Mouse (Mus musculus) Patski (cell line): ENCODE measurements around the gene S100a11. TPM values are rescaled to one million over a fixed set of nuclear protein-coding genes. Genes with fewer than 3 reads are reported as not detected.

ENCODE experiments used
- ATAC-seq: fragments of 100-300 bp; one replicate; pipeline ENCODE4 v1.8.0; 2021
- CTCF ChIA-PET: fragments of 350-600 bp; sonication (Branson Sonifier 250); formaldehyde crosslinking; loops from one replicate; lab custom pipeline; 2022; ENCODE audit warnings: inconsistent platforms; lab: Charles Lee
- POLR2A ChIA-PET: fragments of 350-600 bp; sonication (Branson Sonifier 250); formaldehyde crosslinking; loops from one replicate; lab custom pipeline; 2022; ENCODE audit warnings: antibody characterized with exemption, inconsistent platforms; lab: Charles Lee
- DNase-seq: peaks from one replicate; pipeline ENCODE4 v3.0.0-alpha.2; 2011; ENCODE audit warnings: low read depth, low spot score
- H3K27me3 ChIP-seq: fragments of 371-371 bp; one replicate; pipeline ENCODE4 v1.5.1; 2021
- CTCF ChIP-seq: fragments of 100-300 bp; IDR thresholded peaks from one replicate; pipeline ENCODE4 v1.5.1; 2021
- in situ Hi-C: fragments of 300-500 bp; cut with MboI; formaldehyde crosslinking; loops from 3 replicates; pipeline ENCODE4 v1.11.1; 2018; ENCODE audit warnings: low pct_unique_long_range_greater_than_20kb, mixed read lengths
- polyA plus RNA-seq: library from polyadenylated mRNA; unstranded; gene quantifications from one replicate; pipeline ENCODE4 v1.2.3, GENCODE M21; 2021

Gene S100a11
- polyA plus RNA-seq, 1 experiment from 2014 or later: 3,178 TPM

DNA sequence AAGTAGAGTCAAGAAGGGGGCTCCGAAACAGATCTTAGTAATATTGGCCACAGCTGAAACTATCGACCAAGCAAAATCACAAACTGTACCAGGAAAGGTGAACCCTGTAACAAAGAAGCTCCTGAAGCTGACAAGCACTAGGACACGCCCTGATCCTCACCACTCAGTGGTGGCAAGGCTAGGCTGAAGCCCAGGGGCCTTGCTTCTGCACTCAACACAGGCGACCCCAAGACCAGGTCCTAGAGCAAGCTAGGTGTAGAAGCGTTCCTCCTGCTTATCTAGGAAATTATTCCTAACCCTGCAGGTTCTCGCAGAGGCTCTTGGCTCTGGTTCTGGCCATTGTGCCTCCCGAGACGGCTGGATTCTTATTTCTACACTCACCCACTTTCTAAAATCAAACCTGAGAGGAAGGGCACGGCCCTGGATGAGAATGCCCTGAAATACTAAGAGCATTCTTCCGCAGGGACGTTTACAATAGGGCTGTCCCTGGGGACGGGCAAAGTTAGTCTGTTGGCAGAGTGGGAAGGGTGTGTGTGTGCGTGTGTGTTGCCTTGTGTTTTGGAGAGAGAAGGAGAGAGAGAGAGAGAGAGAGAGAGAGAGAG lies 34.2 kb downstream of the S100a11 start:
- H3K27me3 ChIP-seq: no peaks in the 10 kb centered on the region
- ChIA-PET POLR2A (interaction anchor here (0.8 to 3.0 kb wide), 10 partner anchors 7 to 42 kb away, joined by 3 to 17 read pairs (median 4); partner anchors contain the start of gene S100a11), CTCF (interaction anchor here (1.1 to 25.5 kb wide), 6 partner anchors 13 to 60 kb away, joined by 3 to 811 read pairs (median 5); no protein-coding TSS in a partner anchor)
- ATAC-seq (no peak), DNase-seq (no peak)
- no peak for TF ChIP-seq CTCF
- in situ Hi-C loops: no loop called here

DNA sequence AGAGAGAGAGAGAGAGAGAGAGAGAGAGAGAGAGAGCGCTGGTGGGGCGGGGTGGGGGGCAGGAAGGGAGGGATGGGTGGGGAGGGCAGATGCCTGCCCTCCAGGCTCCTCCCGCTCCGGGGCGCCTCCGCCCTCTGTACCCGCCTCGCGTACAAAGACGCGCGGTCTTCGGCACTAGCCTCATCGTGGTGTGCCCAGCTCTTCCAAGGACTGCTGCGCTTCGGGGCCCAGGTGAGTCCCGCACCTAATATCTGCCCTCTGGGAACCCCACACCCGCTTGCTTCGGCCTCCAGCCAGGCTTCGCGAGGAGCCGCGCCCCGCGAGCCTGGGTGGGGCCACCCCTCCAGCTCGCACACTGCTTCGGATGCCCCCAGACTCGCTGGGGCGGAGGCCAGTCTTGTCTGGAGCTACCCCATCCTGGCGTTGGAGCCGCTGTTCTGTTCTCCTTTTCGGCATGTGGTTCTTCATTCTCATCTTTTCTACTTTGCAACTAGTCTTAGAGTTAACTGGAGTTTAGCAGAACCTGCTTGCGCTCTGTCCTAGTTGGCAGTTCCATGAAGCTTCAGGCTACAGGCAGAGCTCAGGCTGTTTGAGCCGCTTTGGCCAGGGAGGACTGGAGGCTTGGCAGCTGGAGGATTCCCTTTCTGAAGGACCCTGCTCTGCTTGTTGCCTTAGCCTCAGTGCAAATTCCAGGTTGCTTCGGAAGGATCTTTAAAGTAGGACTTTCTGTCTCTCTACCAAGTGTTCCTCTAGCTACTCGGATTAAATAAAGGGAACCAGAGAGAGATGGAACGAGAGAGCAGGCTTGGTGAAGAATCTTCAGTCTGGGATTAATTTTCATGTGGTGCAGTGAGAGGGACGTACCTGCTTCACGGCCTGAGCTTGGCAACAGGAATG lies 34.9 kb downstream of the S100a11 start, which contains the start of gene S100a10:
Gene S100a10, plus strand, starts transcription at position 100 of the 897 bp plus-strand sequence.
- DNase-seq (no peak), ATAC-seq (peak; percentile 82)
- in situ Hi-C loops: no loop called here
- H3K27me3 ChIP-seq: no peaks in the 10 kb centered on the region
- no peak for TF ChIP-seq CTCF
- CTCF ChIA-PET: interaction anchor here (1.1 to 25.5 kb wide), 9 partner anchors 8 to 61 kb away, joined by 3 to 811 read pairs (median 5); no protein-coding TSS in a partner anchor
- POLR2A ChIA-PET: interaction anchor here (0.7 to 3.0 kb wide), 13 partner anchors 8 to 42 kb away, joined by 3 to 17 read pairs (median 3); partner anchors contain the start of gene S100a11

DNA sequence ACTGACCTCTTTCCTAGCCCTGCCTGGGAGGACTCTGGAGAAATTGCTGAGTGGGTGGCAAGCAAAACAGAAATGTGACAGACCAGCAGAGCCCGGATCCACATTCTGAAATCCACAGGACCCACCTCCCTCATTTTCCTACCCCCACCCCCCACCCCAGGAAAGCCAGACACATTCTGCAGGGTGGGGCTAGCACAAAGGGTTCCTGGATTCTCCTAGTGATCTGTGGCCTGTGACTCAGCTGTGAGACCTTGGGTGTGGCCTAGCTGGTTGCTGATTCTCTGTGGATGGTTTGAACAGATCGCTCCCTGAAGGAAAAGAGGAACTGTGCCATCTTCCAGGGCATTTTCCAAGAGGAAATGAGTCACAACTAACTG lies 35.6 kb downstream of the S100a11 start:
- TF ChIP-seq CTCF: no peak
- POLR2A ChIA-PET: interaction anchor here (0.7 to 3.0 kb wide), 11 partner anchors 9 to 41 kb away, joined by 3 to 17 read pairs (median 3); partner anchors contain the start of gene S100a11
- ATAC-seq (peak; percentile 79), DNase-seq (no peak)
- in situ Hi-C loops: no loop called here
- no peaks in the 10 kb centered on the region for H3K27me3 ChIP-seq
- CTCF ChIA-PET: interaction anchor here (1.1 to 25.5 kb wide), 6 partner anchors 9 to 62 kb away, joined by 3 to 811 read pairs (median 10); no protein-coding TSS in a partner anchor

DNA sequence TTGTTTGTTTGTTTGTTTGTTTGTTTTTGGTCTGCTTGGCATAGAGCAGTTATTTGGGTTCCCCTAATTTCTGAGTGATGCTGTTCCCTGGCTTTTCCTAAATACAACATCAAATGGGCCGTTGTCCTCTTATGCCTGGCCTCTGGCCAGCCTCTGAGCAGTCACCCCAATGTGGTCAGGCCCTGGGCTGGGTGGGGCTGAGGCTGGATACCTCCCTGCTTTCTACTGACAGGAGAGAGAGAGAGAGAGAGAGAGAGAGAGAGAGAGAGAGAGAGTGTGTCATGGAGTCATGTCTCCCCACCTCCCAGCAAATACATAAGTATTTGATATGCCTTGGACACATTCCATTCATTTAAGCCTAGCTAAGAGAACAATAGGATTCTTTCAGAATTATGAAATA lies 36.3 kb downstream of the S100a11 start:
- H3K27me3 ChIP-seq: no peaks in the 10 kb centered on the region
- no peak for ATAC-seq
- in situ Hi-C loops: no loop called here
- POLR2A ChIA-PET: interaction anchor here (0.6 to 3.0 kb wide), 10 partner anchors 9 to 784 kb away, joined by 3 to 17 read pairs (median 3); partner anchors contain the start of gene S100a11
- CTCF ChIA-PET: interaction anchor here (2.2 to 25.5 kb wide), 3 partner anchors 10 to 51 kb away, joined by 12 to 811 read pairs (median 12); no protein-coding TSS in a partner anchor
- no peak for DNase-seq
- no peak for TF ChIP-seq CTCF

DNA sequence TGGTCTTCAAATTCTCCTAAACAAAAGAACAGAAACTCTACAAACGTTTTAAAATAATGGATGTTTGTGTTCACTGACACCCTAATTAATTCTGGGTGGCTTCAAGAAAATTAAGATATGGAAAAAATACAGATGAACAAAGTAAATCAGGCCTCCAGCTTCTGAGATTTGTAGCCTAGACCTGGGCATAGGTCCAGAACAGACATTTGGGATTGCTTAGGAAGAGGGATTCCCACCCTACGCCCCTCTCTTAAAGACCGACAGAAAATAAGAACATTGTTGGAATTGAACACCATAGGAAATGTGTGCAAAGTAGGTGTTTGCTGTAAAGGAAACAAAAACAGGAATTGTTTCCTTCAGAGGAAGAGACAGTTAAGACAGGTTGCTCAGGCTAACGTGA lies 37.2 kb downstream of the S100a11 start:
- in situ Hi-C loops: no loop called here
- TF ChIP-seq CTCF: no peak
- ATAC-seq (no peak), DNase-seq (no peak)
- ChIA-PET CTCF (interaction anchor here (1.2 to 25.5 kb wide), 2 partner anchors 11 to 26 kb away, joined by 6 to 811 read pairs; no protein-coding TSS in a partner anchor), POLR2A (interaction anchor here (0.6 to 1.3 kb wide), 3 partner anchors 11 to 21 kb away, joined by 3 to 5 read pairs (median 4); no protein-coding TSS in a partner anchor)
- no peaks in the 10 kb centered on the region for H3K27me3 ChIP-seq

DNA sequence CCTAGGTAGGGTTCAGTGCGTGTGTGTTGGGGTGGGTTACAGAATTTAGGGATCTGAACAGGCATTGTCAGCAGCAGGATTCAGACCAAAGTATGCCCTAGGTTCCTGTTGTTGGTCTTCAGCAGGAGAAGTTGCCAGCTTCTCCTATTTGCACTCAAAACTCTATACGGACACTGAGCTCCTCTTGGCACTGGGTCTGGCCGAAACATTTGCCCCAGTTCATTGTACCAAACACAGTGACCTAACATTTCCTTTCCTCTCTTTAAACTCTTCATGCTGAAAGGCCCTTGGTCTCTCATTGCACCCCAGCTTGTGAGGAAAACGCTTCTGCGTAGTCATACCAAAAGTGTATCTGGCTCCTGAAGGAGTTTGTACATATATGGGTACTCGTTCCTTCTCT lies 39.7 kb downstream of the S100a11 start:
- in situ Hi-C loops: no loop called here
- ChIA-PET CTCF (interaction anchor here (1.4 to 25.5 kb wide), 2 partner anchors 11 to 23 kb away, joined by 4 to 811 read pairs; no protein-coding TSS in a partner anchor), POLR2A (no interaction called here)
- H3K27me3 ChIP-seq: no peaks in the 10 kb centered on the region
- DNase-seq (no peak), ATAC-seq (no peak)
- TF ChIP-seq CTCF: no peak

DNA sequence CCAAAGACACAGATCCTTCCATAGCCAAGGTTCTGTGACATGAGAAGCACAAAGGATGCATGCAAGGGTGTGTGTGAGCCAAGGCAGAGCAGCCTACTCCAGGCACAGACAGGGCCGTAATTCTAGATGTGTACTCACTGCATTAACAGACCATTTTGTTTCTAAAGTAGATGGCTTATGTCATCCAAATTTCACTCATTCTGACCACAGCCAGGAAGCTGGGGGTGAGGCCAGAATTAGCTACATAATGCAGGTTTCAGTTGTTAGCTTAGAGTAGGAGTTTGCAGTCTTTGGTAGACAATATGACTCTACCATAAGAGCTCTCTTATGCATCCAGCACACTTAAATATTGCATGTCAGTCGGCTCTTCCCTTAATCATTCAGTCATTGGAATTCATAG lies 42.1 kb downstream of the S100a11 start:
- no peaks in the 10 kb centered on the region for H3K27me3 ChIP-seq
- no peak for DNase-seq
- no peak for TF ChIP-seq CTCF
- in situ Hi-C loops: no loop called here
- ChIA-PET CTCF (interaction anchor here (0.7 to 42.5 kb wide), 6 partner anchors 9 to 38 kb away, joined by 3 to 811 read pairs (median 4); partner anchors contain the start of gene S100a10), POLR2A (interaction anchor here (0.8 kb wide), 1 partner anchor 11 kb away, joined by 3 read pairs; no protein-coding TSS in a partner anchor)
- ATAC-seq: no peak

DNA sequence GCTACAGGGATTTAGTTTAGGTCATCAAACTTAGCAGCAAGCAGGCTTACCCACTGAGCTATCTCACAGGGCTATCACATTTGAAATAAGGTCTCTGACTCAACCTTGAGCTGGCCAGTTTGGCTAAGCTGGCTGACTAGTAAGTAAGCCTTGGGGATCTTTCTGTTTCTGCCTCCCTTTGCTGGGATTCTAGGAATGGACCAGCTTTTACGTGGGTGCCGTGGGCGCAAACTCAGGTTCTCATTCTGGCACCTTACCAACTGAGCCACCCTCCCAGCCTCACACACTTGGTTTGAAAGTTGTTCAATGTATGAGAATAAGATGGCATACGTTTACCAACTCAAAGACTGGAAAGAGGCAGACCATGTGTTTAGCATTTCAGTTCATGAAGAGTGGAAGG lies 42.9 kb downstream of the S100a11 start:
- in situ Hi-C loops: no loop called here
- no peaks in the 10 kb centered on the region for H3K27me3 ChIP-seq
- no peak for ATAC-seq
- no peak for DNase-seq
- no peak for TF ChIP-seq CTCF
- ChIA-PET POLR2A (interaction anchor here (0.8 to 0.9 kb wide), 2 partner anchors 9 to 10 kb away, joined by 3 read pairs; no protein-coding TSS in a partner anchor), CTCF (interaction anchor here (1.5 to 42.5 kb wide), 3 partner anchors 15 to 44 kb away, joined by 4 to 811 read pairs (median 7); partner anchors contain the start of gene S100a10)

DNA sequence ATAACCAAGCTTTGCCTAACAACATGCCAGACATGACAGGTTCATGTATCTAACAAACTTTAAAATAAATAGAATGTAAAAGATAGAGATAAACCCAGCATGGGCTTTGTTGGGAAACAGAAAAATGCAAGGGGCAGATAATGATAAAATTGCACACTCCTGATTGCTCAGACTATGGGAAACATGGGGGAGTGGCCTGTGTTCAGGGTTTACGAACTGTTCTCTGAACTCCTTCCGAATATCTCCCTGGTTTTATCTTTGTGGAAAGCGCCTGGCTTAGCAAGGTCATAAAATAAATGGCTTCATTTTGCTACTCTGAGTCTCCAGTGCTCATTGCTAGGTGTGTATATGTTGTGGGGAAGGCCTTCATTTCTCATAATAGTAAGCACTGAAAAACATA lies 46.6 kb downstream of the S100a11 start:
- H3K27me3 ChIP-seq: no peaks in the 10 kb centered on the region
- ChIA-PET CTCF (interaction anchor here (3.0 to 42.5 kb wide), 2 partner anchors 19 to 21 kb away, joined by 11 to 811 read pairs; partner anchors contain the start of gene S100a10), POLR2A (no interaction called here)
- TF ChIP-seq CTCF: no peak
- in situ Hi-C loops: no loop called here
- DNase-seq (no peak), ATAC-seq (no peak)
